Mouse (Mus musculus) adrenal gland (tissue): ENCODE results near the gene Mstn.

Experiments used
- intact Hi-C: fragments of 180-260 bp; cut with DNase I; formaldehyde crosslinking; loops from one replicate; pipeline ENCODE4 v1.15.1; 2025

Mstn gene

GRCm38 (mm10) chr1:53093180-53093579 lies 31.7 kb downstream of the Mstn start:
- intact Hi-C loops = no loop called here

GRCm38 (mm10) chr1:53110561-53110960 lies 49.1 kb downstream of the Mstn start:
- intact Hi-C loops = no loop called here
